Mouse (Mus musculus): ENCODE measurements at regions not wholly inside any gene's neighbourhood (a gene's known extent, or its start where the extent isn't known, plus 50 kb on each side); places are given as distances from the start of the nearest gene placed in this dataset.

- H3K27me3 ChIP-seq (replicated peaks), result no peaks in the 10 kb centered on the region
- no peak for TF ChIP-seq GABPA (IDR thresholded peaks at IDR 0.05; ENCODE audit: insufficient replicate concordance, low read depth, low read length)
- TF ChIP-seq EP300 (IDR thresholded peaks at IDR 0.05; ENCODE audit: low read length), result no peak
- no peak for TF ChIP-seq ZMIZ1 (IDR thresholded peaks at IDR 0.05; ENCODE audit: low read depth, low read length)
- TF ChIP-seq CHD1 (IDR thresholded peaks at IDR 0.05; ENCODE audit: low read depth, low read length), result no peak
- no peak for TF ChIP-seq MYC (IDR thresholded peaks at IDR 0.05; ENCODE audit: low read depth, low read length)
- no peak for TF ChIP-seq NELFE (IDR thresholded peaks at IDR 0.05; ENCODE audit: low read depth, low read length)
- TF ChIP-seq ETS1 (conservative IDR thresholded peaks at IDR 0.05; ENCODE audit: low read depth, low read length), result no peak
- TF ChIP-seq MAFK (IDR thresholded peaks at IDR 0.05; ENCODE audit: insufficient replicate concordance, low read length), result no peak
- TF ChIP-seq ELF1 (IDR thresholded peaks at IDR 0.05; ENCODE audit: low read depth, low read length), result no peak
- TF ChIP-seq SIN3A (IDR thresholded peaks at IDR 0.05; ENCODE audit: low read length), result no peak
- no peak for TF ChIP-seq ZKSCAN1 (IDR thresholded peaks at IDR 0.05; ENCODE audit: borderline replicate concordance, low read depth, low read length)
- no peaks in the 10 kb centered on the region for H3K4me1 ChIP-seq (ENCODE audit: control insufficient read depth in 1 of 2, insufficient read depth in 2 of 2)
- dilution Hi-C loops (cut with MboI; ENCODE audit: extremely low pct_ligation_motif_present, extremely low pct_unique_long_range_greater_than_20kb, low sequenced_read_pairs) (no loop called here), in situ Hi-C loops (cut with MboI; ENCODE audit: low pct_ligation_motif_present, low pct_unique_long_range_greater_than_20kb, low sequenced_read_pairs) (loop anchor here (10.0 kb wide), 1 partner anchor 1084 kb away; the partner anchor contains the start of gene Luzp2)
- no peak for DNase-seq (ENCODE audit: extremely low read depth)
- no peak overlapping the region for H3K4me2 ChIP-seq (ENCODE audit: insufficient read depth, low read depth, poor library complexity, severe bottlenecking)
- no peak overlapping the region for H3K4me3 ChIP-seq (replicated peaks in 1 of 3; ENCODE audit: low read depth in 2 of 3, low read length in 2 of 3, poor library complexity in 1 of 3)
- H3K79me2 ChIP-seq (replicated peaks; ENCODE audit: control insufficient read depth, extremely low read depth, insufficient read depth, poor library complexity, severe bottlenecking), result no peaks in the 10 kb centered on the region
- peaks cover 23% of the 10 kb centered on the region for H3K9me3 ChIP-seq (replicated peaks; ENCODE audit: low read length)
- H3K9ac ChIP-seq (ENCODE audit: insufficient read depth, low read depth), result no peak overlapping the region
- H3K36me3 ChIP-seq (replicated peaks in 1 of 2; ENCODE audit: control insufficient read depth in 1 of 2, insufficient read depth in 1 of 2, low read length in 1 of 2), result no peaks in the 10 kb centered on the region
- H3K27ac ChIP-seq (ENCODE audit: insufficient read depth, low read depth), result no peak overlapping the region
Observed at GRCm38 (mm10) chr7:53750985-53751605, 1084.2 kb upstream of the Luzp2 start.

Measured in CH12.LX (cell line).